Mouse (Mus musculus) cerebellum, postnatal 10 days (tissue): ENCODE measurements around the gene Fam227a.

Experiments
- DNase-seq, 2 experiments: peaks; one replicate each; pipeline ENCODE4 v3.0.0; 2021; ENCODE audit warnings: mixed read lengths in 2 of 2

Gene Fam227a

DNA sequence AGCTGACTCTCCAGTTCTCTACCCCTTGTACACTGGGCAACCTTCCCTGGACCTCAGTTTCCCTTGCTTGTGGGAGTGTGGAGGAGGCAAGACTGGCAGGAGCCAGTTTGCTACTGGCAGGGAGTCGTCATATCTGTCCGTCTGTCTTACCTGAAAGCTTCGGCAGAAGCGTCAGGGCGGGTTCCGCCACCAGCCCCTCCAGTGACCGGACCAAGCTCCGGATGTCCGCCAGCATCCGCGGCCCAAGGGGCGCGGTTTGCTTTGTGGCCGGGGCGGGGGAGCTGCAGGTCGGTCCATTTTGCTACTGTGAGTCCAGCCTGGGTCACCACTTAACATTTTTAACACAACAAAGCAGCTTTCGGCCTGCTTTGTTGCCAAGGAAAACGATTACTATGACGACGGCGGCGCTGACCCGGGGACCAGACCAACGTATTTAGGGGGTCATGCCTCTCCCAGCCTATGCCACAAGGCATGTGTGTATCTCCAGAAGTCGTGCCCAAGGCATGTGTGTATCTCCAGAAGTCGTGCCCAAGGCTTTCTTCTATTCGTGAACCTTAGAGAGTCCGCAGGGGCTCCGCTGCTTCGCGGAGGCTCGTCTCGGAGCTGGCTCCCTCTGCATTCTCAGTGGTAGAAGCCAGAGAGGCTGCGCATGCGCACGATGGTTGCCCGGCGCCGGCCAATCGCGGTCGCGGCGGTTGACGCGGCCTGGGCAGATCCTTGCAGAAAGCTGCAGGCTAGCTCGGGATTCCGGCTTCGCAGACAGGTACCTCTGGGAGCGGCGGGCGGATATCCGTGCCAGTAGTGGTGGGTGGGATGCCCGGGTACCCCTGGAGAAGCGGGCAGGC, at the start of gene Fam227a, which contains the start of gene Cby1:
TSS of gene Fam227a (minus strand) at position 426 of the 845 bp plus-strand sequence.
TSS of gene Cby1 (plus strand) at position 669 of the 845 bp plus-strand sequence.
- DNase-seq: peak; percentile 98

DNA sequence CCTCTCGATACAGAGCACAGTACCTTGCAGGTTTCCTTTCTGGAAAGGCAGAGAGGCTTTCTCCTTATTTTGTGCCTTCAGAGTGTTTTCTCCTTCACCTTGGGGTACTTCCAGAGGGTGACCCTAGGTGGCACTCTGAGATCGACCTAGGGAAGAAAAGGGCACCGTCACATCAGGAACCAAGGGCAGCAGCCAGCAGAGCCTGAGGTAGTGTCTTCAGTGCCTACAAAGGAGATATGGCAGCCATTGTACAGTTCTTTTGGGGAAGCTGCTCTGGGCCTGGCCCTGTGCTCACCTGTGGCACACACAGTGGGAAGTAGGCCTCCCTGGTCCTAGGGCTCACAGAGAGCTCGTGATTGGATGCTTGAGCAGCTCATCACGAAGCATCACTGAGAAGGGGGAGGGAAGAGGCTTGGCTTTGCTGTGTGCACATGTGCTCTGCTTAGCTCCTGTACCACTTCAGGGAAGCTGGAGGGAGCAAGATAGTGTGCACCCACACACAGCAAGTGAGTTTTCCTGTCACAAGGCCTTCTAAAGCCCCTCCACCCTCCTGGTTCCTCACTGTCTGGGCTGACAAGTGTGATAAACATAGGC, 49.6 kb upstream of the Fam227a start:
- no peak for DNase-seq

DNA sequence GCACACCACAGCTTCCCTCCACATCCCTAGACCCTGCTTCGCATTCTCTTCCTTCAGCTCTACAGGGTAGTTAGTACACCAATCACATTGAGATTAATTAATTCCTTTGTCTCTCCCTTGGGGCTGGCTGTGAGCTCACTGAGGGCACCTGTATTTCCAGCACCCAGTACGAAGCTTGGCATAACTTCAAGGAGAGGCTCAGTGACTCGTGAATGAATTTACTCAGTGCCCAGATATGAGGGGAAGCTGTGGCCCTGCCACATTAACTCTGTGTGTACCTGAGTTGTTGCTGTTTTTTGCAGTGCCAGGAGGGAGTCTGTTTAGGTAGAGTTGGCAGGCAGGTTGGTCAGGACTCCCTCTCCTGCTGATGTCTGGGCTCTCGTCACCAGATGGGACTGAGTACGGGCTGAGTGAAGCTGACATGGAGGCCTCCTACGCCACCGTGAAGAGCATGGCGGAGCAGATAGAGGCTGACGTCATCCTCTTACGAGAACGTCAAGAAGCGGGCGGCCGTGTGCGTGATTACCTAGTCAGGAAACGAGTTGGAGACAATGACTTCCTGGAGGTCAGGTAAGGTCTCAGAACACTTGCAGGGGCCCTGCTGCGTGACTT, 48.0 kb upstream of the Fam227a start:
- DNase-seq: no peak

DNA sequence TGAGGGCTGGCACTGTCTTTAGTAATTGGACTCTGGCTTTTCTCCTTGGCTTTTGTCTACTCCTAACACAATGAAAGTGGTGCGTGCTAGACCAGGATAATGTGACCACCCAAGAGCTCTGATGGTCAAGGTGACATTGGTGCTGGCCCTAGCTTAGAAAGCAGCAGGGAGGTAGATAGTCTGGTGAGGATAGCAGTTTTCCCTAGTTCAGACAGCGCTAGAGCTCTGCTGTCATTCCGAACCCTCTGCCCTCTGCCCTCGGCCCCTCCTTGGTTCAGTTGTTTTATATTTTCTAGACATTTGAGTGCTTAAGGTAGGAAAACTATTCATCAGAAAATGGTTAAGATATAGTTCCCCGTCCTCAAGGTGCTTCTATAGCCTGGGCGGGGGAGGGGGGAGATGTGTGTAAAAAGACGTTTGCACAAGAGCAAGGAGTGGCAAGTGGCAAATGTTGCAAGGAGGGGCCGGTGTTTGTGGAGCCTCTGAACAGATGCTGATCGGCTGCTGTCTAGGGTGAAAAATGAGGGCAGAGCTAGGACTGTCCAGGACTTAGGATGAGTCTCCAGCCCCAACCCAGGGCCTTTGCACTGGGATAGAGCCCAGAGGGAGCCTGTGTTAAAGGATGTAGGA, 38.9 kb upstream of the Fam227a start:
- no peak for DNase-seq

GRCm38 (mm10) chr15:79697011-79697410, 38.3 kb upstream of the Fam227a start:
- DNase-seq: peak; percentile 70 to 83

DNA sequence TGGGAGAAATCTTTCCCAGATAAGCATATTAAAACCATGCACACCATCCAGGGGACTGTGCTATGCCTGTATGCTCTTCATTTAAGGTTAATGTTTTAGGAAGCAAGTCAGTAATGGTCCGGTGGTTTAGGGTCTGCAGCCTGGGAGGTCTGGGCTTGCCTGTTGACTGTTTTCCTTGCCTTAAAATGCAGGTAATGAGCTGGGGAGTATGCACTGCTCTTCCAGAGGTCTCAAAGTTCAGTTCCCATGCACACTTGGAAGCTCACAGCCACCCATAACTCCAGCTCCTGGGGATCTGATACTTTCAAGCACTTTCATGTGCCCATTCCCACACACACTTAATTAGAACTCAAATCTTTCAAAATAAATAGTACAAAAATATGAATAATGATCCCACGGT, 37.8 kb upstream of the Fam227a start:
- no peak for DNase-seq

DNA sequence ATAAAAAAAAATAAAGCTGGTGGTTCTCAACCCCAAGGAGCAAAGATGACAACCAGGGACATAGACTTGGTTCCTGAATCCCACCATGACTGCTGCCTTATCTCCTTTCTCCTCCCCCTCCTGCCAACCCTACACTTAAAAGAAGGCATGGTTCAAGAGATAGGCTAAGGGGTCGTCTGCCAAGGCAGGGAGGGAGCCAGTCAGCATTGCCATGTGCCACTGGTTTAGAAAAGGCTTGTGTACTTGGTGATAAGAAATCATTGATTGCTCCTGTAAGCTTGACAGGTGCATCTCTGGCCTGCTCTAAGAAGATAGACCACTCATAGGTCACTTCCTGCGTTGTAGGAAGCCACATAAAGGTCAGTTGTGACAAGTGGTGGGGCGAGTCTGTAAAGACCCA, 36.8 kb upstream of the Fam227a start:
- DNase-seq: no peak

DNA sequence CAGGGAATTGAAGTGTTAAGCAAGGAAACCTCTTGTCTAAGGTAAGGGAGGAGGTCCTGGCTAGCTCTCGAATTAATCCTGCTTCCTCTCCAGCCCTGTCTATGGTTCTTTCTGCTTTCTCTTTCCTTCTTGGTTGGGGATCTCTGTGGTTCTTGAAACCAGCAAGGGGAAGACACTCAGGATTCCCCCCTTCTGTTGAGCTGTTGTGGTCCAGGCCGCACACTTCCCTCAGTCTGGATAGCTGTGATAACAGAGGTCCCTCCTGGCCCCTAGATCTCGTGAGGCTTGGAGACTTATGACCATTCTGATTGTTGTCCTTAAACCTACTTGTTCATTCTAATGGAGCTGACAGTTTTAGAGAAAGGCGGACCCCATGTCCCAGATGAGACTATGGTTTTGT, 35.8 kb upstream of the Fam227a start:
- no peak for DNase-seq

DNA sequence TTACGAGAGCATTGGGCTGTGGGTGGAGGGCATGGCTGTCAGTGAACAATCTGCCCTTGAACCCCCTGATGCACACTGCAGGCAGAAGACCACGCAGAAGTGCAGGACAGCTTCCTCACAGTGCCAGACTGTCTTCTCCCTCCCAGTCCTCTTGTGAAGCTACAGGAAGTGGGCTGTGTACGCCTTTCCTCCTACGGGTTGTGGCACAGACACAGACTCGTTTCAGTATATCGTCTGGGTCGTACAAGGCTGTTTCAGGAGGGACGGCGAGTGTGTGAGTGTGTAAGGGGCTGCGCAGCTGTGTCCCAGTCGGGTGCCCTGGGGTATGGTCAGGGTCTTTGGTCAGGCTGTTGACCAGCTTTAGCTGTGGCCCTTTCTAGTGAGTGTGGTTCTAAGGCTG, 35.0 kb upstream of the Fam227a start:
- no peak for DNase-seq

DNA sequence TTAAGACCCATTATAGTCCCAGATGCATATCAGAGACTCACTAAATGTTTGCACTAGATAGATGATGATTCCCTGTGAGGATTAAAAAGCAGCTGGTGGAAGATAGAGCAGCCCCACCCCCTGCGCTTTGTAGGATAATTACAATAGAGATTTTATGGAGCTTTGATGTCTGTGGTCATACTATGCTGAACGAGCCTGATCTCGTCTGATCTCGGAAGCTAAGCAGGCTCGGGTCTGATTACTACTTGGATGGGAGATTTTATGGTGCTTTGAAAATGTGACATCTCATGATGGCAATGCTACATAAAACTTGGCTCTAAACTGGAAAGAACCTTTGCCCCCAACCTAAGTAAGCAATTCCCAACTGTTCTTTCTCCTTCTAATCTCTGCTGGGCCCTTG, 33.6 kb upstream of the Fam227a start:
- no peak for DNase-seq

- DNase-seq: peak in 1 of 2 experiments; percentile 73
Observed at GRCm38 (mm10) chr15:79691023-79691508, 32.3 kb upstream of the Fam227a start.

- DNase-seq: peak; percentile 98 to 99
Observed at GRCm38 (mm10) chr15:79690426-79691022, 31.8 kb upstream of the Fam227a start, which contains the start of gene Gtpbp1. Gtpbp1 (plus strand) TSS chr15:79690845.

GRCm38 (mm10) chr15:79689662-79690425, 31.1 kb upstream of the Fam227a start:
- no peak for DNase-seq

DNA sequence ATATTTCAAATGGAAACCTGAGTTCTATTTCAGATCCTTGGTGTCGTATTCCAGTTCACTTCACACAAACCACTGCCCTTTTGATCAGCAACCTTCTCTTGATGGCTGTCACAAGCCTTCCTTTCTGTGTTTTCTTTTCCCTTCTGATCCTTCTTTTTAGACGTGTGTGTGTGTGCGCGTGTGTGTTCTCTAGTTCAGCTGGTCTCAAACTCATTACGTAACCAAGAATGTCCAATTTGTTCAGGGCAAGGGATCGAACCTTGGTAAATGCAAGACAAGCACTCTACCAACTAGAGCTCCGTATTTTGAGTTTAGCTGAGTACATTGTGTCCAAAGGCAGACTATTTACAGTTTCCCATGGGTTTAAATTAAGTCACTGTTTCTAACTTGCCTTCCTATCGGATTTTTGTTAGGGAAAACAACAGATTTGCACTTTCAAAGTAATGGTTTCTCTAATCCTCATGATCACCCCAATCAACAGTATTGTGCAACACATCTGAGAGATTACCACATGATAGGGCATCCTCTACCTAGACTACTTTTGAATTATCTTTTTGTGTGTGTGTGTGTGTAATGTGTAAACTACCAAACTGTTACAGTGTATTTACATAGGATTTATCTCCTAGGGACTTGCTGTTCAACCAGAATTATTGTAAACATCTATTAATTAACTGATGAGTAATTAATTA, 29.7 kb upstream of the Fam227a start:
- no peak for DNase-seq

GRCm38 (mm10) chr15:79687646-79688267, 29.0 kb upstream of the Fam227a start, which contains the start of gene Josd1:
Josd1 (minus strand) TSS chr15:79687919.
- DNase-seq: peak; percentile 99

DNA sequence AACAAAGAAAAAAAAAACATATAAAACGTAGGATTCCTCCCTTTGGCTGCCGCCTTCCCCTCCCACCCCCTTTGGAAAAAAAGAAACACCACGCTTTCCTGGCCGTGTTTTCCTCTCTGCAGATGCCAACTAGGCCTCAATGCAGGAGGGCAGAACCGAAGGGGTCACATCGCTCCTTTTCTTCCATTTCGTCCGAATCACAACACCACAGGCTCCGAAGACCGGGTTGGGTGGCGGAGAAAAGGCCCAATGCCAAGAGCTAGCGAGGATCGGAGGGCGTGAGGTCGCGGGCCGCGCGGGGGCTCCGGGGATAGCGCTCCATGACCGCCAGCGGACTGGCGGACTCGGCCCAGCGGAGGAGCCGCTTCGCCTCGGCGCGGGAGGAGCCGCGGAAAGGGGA, 28.4 kb upstream of the Fam227a start:
- DNase-seq: peak; percentile 70 to 75

DNA sequence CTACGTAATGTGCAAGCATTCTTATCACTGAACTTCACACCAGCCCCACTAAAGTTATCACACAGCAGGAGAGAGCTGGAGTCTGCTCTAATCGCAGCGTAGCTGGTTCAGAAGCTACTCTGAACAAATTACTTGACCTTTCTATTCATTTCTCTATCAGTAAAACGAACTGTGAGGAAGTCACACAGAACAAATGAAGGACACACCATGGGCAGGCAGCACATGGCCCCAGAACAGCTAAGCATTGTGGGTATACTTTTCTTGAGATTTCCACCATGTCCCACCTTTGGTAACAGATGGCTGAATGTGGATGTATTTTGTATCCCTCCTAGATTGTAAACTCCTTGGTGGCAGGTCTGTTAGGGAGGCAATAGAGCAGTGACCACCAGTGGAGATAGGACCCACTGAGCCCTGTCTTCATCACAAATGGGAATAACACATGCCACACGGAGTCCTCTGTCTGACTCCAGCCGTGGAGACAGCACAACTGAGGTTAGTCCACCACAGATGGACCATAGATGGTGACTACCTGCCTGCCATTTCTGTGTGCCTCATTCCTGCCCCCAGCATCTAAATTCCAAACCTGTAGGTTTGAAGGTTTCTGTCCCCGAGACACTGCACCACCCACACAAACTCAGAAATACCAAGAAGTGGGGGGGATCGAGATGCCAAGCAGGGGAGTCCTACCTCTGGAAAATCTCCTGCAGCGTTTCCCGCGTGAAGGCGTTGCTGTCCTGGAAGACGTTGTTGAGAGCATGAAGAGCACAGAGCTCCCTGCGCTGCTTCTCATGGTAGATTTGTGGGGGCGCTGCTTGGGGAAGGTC, 27.5 kb upstream of the Fam227a start:
- DNase-seq: no peak

GRCm38 (mm10) chr15:79685141-79685641, 26.4 kb upstream of the Fam227a start:
- no peak for DNase-seq

GRCm38 (mm10) chr15:79684616-79685015, 25.9 kb upstream of the Fam227a start:
- DNase-seq: peak; percentile 49 to 64
